Mouse (Mus musculus): ENCODE measurements around the gene Sipa1l1.
"Not testable (repeated sequence)": the region's sequence is repeated elsewhere in the genome, so short reads cannot be mapped to it uniquely, and the experiment has no call there.

The Sipa1l1 gene

DNA sequence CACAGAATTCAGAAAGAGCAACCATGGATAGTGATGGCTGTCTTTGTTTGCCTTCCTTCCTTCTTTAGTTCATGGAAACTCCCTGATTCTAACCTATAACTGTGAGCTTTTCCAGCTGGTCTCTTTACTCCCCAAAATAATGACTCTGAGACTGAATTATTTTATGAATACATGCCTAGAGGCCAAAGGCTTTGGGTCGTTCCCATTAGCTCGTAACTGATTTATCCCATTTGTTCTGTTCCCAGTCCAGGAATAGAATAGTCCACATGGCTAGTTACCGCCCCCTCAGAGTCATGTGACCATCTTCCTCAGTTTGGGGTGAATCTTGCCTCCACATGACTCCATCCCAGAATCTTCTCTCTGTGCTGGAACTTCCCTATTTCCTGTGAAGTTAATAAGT, 272.4 kb downstream of the Sipa1l1 start:
- DNase-seq: no peak

- DNase-seq: no peak
These were observed 277.5 kb downstream of the Sipa1l1 start for GRCm38 (mm10) chr12:82446609-82447024.

DNA sequence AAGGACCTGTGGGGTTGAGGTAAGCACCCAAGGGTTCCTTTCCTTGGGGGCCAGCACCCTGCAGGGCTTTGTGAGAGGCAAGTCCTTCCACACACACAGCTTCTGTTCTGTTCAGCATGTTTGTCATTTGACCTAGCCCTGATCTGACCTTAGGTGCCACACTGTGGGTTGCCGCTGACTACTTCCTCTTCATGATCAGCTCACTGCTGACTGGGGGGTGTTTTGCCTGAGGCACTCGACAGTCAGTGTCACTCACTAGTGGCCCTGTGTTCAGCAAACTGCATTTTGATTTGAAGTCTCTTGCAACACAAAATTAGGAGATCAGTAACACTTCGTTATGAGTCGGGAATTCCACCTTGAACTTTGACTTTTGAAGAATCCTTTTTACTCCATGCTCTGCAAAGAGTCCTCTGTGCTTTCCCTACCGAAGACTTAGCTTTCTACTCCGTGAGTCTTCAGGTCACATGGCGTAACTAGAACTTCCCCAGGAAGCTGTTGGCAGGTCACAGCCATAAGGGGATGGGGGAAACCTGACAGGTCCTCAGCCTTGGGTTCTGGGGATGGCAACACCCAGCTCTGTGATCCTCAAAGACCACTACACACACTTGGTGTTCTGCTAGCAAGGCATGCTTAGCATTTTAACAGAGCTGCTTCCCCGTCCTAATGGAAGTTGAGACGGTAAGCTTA, 279.2 kb downstream of the Sipa1l1 start:
- DNase-seq: no peak

DNA sequence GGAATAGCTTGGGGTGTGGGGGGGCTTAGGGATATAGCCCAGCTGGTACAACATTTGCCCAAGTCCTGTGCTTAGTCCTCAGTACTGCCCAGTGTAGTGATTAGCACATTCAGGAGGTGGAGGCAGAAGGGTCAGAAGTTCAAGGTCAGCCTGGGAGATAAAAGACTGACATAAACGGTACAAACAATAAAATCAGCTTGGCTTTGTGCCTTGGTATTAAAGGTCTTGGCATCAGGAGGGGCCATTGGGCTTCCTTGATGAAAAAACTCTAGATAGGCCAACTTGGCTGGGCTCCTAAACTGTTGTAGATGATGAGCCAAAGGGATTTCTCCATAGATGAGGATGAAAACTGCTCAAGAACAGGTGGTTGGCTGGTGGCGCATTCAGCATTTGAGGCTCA, 283.3 kb downstream of the Sipa1l1 start:
- no peak for DNase-seq

- no peak for DNase-seq
These were observed 285.3 kb downstream of the Sipa1l1 start for GRCm38 (mm10) chr12:82454415-82454814.

- no peak for DNase-seq
These were observed 286.7 kb downstream of the Sipa1l1 start for GRCm38 (mm10) chr12:82455700-82456413.

- DNase-seq: no peak
These were observed 287.3 kb downstream of the Sipa1l1 start for GRCm38 (mm10) chr12:82456414-82456805.

DNA sequence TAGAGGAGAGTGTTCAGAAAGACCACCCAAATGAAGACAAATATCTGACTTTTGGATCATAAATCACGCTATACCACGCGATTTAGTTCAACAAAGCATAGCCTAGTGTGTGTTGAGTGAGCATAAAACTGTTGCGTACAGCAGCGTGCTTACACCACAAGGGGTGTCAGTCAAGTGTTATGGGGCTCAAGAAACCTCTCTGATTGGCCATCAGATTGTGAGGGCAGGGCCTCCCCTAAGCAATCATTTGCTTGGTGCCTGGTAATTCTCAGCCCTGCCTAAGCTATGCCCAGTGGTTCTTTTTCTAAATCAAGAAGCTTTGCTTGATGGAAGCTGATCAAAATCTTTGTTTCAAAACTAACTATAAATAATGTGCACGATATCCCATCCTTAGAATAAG, 288.5 kb downstream of the Sipa1l1 start:
- DNase-seq: no peak

GRCm38 (mm10) chr12:82458017-82458416, 288.9 kb downstream of the Sipa1l1 start:
- peak; percentile 34 to 35 for DNase-seq

GRCm38 (mm10) chr12:82467234-82467633, 298.1 kb downstream of the Sipa1l1 start:
- DNase-seq: no peak

DNA sequence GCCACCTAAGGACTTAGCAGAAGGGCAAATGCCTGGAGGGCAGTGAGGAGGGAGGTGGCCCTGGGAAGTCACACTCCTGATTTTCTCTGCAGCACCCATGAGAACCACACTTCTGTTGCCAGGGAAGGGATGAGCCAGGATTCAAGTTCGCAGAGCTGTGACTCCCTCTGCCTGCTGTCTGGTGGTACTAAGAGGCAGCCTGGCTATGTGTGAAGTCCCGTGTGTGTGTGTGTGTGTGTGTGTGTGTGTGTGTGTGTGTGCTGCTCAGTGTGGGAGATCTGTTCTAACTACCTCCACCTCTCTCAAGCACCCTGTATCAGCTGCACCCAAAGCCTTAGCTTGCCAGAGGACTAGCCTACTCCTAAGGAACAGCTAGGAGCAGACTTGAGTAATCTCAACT, 298.5 kb downstream of the Sipa1l1 start:
- peak; percentile 44 to 48 for DNase-seq

DNA sequence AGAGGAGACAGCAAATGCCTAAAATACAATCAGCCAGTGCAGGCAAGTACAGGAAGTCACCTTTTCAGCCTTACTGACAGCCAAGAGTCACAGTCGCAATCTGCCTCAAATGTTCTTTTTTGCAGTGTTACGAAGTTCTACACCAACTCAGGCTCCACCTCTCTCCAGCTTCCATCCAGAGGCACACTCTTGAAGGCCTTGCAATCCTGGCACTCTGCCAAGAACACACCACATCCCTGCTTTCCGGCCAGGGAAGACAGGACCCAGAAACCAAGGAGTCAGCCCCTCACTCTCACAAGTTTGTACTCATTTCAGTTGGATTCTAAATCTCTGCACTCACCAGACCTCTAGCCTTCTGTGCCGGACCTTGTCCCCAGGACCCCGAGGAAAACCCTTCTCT, 299.3 kb downstream of the Sipa1l1 start:
- DNase-seq: no peak

- DNase-seq: peak; percentile 89 to 90
These were observed 300.7 kb downstream of the Sipa1l1 start for GRCm38 (mm10) chr12:82469706-82470361.

DNA sequence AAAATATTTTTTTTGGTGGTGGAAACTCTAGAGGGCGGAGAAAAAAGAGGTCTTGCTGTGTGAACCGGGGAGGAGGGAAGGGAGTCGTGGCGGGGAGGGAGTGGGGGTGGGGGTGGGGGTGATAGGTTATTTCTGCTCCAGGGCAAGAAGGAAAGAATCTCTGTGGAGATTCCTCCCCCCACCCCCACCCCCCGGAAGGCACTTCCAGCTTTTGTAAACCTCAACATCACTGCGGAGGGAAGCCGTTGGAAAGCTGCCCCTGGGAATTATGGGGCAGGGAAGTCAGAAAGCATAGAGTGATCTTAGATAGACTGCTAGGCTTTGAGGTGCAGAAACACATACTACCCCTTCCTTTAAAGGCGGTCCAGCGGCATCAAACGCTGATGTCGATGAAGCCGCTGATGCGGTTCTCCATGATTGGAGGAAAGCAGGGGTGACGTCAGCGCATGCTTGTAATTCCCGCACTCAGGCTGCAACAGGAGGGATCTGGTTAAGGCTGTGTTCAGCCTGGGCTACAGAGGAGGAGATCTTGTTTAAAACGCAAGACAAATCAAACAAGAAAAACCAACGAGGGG, 301.3 kb downstream of the Sipa1l1 start:
- peak; percentile 79 to 81 for DNase-seq

- DNase-seq: no peak
These were observed 303.7 kb downstream of the Sipa1l1 start for GRCm38 (mm10) chr12:82472796-82473195.

- DNase-seq: no peak
These were observed 304.1 kb downstream of the Sipa1l1 start for GRCm38 (mm10) chr12:82473238-82473637.

DNA sequence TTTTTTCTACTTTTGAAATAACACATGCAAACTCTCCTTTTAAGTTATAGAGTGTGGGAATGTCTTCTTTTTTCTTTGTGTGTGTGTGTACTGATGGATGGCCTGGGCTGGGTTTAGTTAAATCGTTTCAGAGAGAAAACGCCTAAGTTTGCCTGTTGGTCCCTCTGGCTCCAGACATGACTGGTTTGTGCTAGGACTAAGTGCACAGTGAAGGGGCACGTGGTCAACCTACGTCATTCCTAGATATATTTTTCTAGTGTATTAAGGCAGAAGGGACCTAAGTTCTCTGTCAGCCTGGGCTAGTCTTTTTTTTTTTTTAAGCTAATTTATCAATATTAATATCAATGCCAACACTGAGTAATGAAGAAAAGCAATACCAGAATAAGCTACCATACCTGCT, 305.3 kb downstream of the Sipa1l1 start:
- no peak for DNase-seq

DNA sequence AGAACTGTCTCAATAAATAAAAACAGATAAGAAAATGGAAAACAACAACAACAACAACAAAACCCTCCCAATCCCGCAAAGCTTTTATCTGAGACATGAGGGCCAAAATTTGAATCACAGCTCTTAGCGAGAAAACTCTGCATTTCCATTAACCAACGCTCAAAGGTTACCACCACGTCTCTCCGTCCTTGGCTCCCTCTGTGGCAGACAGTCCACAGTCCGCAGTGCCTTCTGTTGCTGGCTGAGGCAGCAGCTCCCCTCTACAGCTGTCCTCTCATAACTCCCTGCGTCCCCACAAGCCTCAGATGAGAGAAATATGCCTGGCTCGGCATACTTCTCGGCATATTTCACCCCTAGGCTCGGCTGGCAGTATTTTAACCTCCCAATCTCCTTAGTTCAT, 306.9 kb downstream of the Sipa1l1 start:
- no peak for DNase-seq

- no peak for DNase-seq
These were observed 307.5 kb downstream of the Sipa1l1 start for GRCm38 (mm10) chr12:82476580-82476979.

GRCm38 (mm10) chr12:82477826-82478225, 308.7 kb downstream of the Sipa1l1 start:
- no peak for DNase-seq

DNA sequence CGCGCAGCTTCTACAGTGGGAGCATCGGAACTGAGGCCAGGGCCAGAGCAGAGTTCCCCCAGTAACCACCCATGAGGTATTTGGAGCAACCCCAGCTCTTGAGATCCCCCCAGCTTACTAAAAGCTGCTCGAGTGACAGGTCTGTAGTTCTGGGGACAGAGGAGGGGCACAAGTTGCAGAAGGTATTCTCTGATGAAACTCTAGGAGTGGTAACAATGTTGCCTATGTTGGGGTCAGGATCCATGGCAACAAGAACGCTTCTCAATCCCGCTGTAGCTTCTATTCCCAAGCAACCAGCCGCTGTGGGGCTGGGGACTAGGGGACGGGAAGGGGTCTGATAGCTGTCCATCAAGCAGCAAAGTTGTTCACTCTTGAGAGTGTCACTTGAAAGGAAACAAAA, 309.1 kb downstream of the Sipa1l1 start:
- no peak for DNase-seq

GRCm38 (mm10) chr12:82479393-82479792, 310.3 kb downstream of the Sipa1l1 start:
- no peak for DNase-seq

DNA sequence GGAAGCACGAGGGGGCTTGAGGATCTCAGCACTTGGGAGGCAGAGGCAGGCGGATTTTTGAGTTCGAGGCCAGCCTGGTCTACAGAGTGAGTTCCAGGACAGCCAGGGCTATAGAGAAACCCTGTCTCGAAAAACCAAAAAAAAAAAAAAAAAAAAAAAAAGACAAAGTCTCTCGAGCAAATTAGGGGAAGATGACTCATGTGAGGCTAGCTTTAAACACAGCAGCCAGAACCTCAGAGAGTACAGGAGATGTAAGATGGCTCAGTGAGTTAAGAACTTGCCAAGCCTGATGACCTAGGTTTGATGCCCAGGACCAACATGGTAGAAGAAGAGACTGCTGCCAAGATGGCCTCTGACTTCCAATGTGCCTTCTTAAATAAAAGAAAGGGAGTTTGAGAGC, 311.3 kb downstream of the Sipa1l1 start:
- DNase-seq: not testable (repeated sequence)

DNA sequence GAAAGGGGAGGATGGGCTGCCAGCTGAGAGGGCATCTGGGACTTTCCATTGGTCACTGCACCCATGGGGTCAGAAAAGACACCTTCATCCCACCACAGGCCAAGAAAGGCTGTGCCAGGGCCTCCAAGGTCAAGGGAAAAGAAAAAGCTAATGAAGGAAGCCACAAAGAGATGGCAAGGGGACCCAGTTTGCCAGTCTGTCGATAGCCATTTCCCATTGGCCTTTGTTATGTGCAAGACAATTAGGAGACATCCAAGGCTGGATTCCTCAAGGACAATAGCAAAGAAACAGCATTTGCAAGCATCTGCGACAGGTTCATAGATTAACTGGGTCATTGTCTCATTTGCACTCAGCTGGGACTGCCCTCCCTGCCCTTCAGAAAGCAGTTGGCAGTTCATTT, 316.3 kb downstream of the Sipa1l1 start:
- DNase-seq: no peak

All from cerebellum, postnatal 36 days (tissue).